Mouse (Mus musculus) ovary, postnatal 14 days (tissue): ENCODE measurements around the gene Arap1.

Experiments
- DNase-seq: peaks from one replicate; pipeline ENCODE4 v3.0.0; 2022; ENCODE audit warnings: low spot score

Arap1 gene

GRCm38 (mm10) chr7:101347767-101348270 lies at the start of gene Arap1:
Arap1 (plus strand) TSS chr7:101348067.
- DNase-seq = peak; percentile 36

GRCm38 (mm10) chr7:101298375-101298774 lies 49.5 kb upstream of the Arap1 start:
- DNase-seq = no peak

GRCm38 (mm10) chr7:101301361-101301880 lies 46.4 kb upstream of the Arap1 start:
- no peak for DNase-seq

- peak; percentile 88 for DNase-seq
Observed at GRCm38 (mm10) chr7:101301881-101302456, 45.9 kb upstream of the Arap1 start, which contains the start of gene Atg16l2. Atg16l2 (minus strand) TSS chr7:101302251.

GRCm38 (mm10) chr7:101302691-101303090 lies 45.2 kb upstream of the Arap1 start:
- DNase-seq = no peak

GRCm38 (mm10) chr7:101306841-101307240 lies 41.0 kb upstream of the Arap1 start:
- DNase-seq = no peak

- no peak for DNase-seq
Observed at GRCm38 (mm10) chr7:101309985-101310326, 37.9 kb upstream of the Arap1 start.

- peak; percentile 91 for DNase-seq
Observed at GRCm38 (mm10) chr7:101310327-101311028, 37.4 kb upstream of the Arap1 start.

GRCm38 (mm10) chr7:101311061-101311460 lies 36.8 kb upstream of the Arap1 start:
- DNase-seq = no peak

GRCm38 (mm10) chr7:101313033-101313432 lies 34.8 kb upstream of the Arap1 start:
- no peak for DNase-seq

GRCm38 (mm10) chr7:101314396-101314795 lies 33.5 kb upstream of the Arap1 start:
- DNase-seq = no peak

- DNase-seq = no peak
Observed at GRCm38 (mm10) chr7:101315699-101316098, 32.2 kb upstream of the Arap1 start.

- DNase-seq = no peak
Observed at GRCm38 (mm10) chr7:101316591-101317001, 31.3 kb upstream of the Arap1 start.

- no peak for DNase-seq
Observed at GRCm38 (mm10) chr7:101317014-101317413, 30.9 kb upstream of the Arap1 start, which contains the start of gene Stard10. Stard10 (plus strand) TSS chr7:101317086.

GRCm38 (mm10) chr7:101318848-101319247 lies 29.0 kb upstream of the Arap1 start:
- no peak for DNase-seq

GRCm38 (mm10) chr7:101319796-101320195 lies 28.1 kb upstream of the Arap1 start:
- no peak for DNase-seq

GRCm38 (mm10) chr7:101320399-101321217 lies 27.3 kb upstream of the Arap1 start:
- DNase-seq = no peak

- DNase-seq = no peak
Observed at GRCm38 (mm10) chr7:101321218-101321827, 26.5 kb upstream of the Arap1 start.

- DNase-seq = no peak
Observed at GRCm38 (mm10) chr7:101323141-101323594, 24.7 kb upstream of the Arap1 start.

GRCm38 (mm10) chr7:101324142-101324962 lies 23.5 kb upstream of the Arap1 start:
- DNase-seq = no peak

GRCm38 (mm10) chr7:101326006-101326405 lies 21.9 kb upstream of the Arap1 start:
- no peak for DNase-seq
